Mouse (Mus musculus): ENCODE data around the gene Dctpp1. TPM values are rescaled to one million over a fixed set of nuclear protein-coding genes. Genes with fewer than 3 reads are reported as not detected.

The Dctpp1 gene
- total RNA-seq, 2 experiments from 2014 or later: 21.8 to 30.7 TPM

GRCm38 (mm10) chr7:127233765-127234164, 26.7 kb downstream of the Dctpp1 start:
- DNase-seq (ENCODE audit: low spot score in 2 of 2): no peak
- intact Hi-C loops (cut with DNase I): no loop called here

GRCm38 (mm10) chr7:127233368-127233749, 27.1 kb downstream of the Dctpp1 start:
- intact Hi-C loops (cut with DNase I): no loop called here
- DNase-seq (ENCODE audit: low spot score in 2 of 2): no peak

GRCm38 (mm10) chr7:127232622-127233367, 27.7 kb downstream of the Dctpp1 start, which contains the start of the genes Zfp553 and Sept1:
Zfp553 (plus strand) TSS chr7:127233061.
Sept1 (minus strand) TSS chr7:127233130.
- intact Hi-C loops (cut with DNase I): no loop called here
- peak; percentile 83 to 88 for DNase-seq (ENCODE audit: low spot score in 2 of 2)

GRCm38 (mm10) chr7:127231826-127232621, 28.5 kb downstream of the Dctpp1 start:
- intact Hi-C loops (cut with DNase I): no loop called here

GRCm38 (mm10) chr7:127231376-127231775, 29.1 kb downstream of the Dctpp1 start:
- intact Hi-C loops (cut with DNase I): no loop called here
- no peak for DNase-seq (ENCODE audit: low spot score in 2 of 2)

More at GRCm38 (mm10) chr7:127231826-127232621, 28.5 kb downstream of the Dctpp1 start:
- no peak for DNase-seq (ENCODE audit: low spot score in 2 of 2)

GRCm38 (mm10) chr7:127228615-127229303, 31.8 kb downstream of the Dctpp1 start:
- peak; percentile 69 to 77 for DNase-seq (ENCODE audit: low spot score in 2 of 2)
- intact Hi-C loops (cut with DNase I): no loop called here

- no peak for DNase-seq (ENCODE audit: low spot score in 2 of 2)
Measured at GRCm38 (mm10) chr7:127225147-127225995, 35.1 kb downstream of the Dctpp1 start.

GRCm38 (mm10) chr7:127224616-127225015, 35.9 kb downstream of the Dctpp1 start:
- DNase-seq (ENCODE audit: low spot score in 2 of 2): no peak
- intact Hi-C loops (cut with DNase I): no loop called here

More at GRCm38 (mm10) chr7:127225147-127225995, 35.1 kb downstream of the Dctpp1 start:
- intact Hi-C loops (cut with DNase I): no loop called here

- intact Hi-C loops (cut with DNase I): no loop called here
- no peak for DNase-seq (ENCODE audit: low spot score in 2 of 2)
Measured at GRCm38 (mm10) chr7:127223515-127224478, 36.7 kb downstream of the Dctpp1 start.

GRCm38 (mm10) chr7:127223106-127223505, 37.4 kb downstream of the Dctpp1 start:
- intact Hi-C loops (cut with DNase I): no loop called here
- no peak for DNase-seq (ENCODE audit: low spot score in 2 of 2)

- no peak for DNase-seq (ENCODE audit: low spot score in 2 of 2)
- intact Hi-C loops (cut with DNase I): no loop called here
Measured at GRCm38 (mm10) chr7:127220440-127220839, 40.1 kb downstream of the Dctpp1 start.

GRCm38 (mm10) chr7:127218670-127219069, 41.8 kb downstream of the Dctpp1 start:
- intact Hi-C loops (cut with DNase I): no loop called here
- DNase-seq (ENCODE audit: low spot score in 2 of 2): no peak

GRCm38 (mm10) chr7:127217901-127218642, 42.4 kb downstream of the Dctpp1 start:
- no peak for DNase-seq (ENCODE audit: low spot score in 2 of 2)
- intact Hi-C loops (cut with DNase I): no loop called here

GRCm38 (mm10) chr7:127217475-127217874, 43.0 kb downstream of the Dctpp1 start:
- intact Hi-C loops (cut with DNase I): no loop called here
- DNase-seq (ENCODE audit: low spot score in 2 of 2): no peak

GRCm38 (mm10) chr7:127216307-127216706, 44.2 kb downstream of the Dctpp1 start:
- intact Hi-C loops (cut with DNase I): no loop called here
- DNase-seq (ENCODE audit: low spot score in 2 of 2): no peak

GRCm38 (mm10) chr7:127214981-127215871, 45.3 kb downstream of the Dctpp1 start:
- intact Hi-C loops (cut with DNase I): no loop called here
- DNase-seq (ENCODE audit: low spot score in 2 of 2): peak in 1 of 2 experiments; percentile 42
